Comparison of ENCODE assay signal across 7 mouse cellular contexts in genomic region chr5:121385461-121386119, GRCm38 (mm10). TPM values are rescaled to one million over a fixed set of nuclear protein-coding genes. Genes with fewer than 3 reads are reported as not detected.
DNase-seq lines count a peak whose midpoint lies in the region; ATAC-seq lines count a peak whose summit lies in the region.

TSS of gene Trafd1 (minus strand) at chr5:121385632.

- H3K4me3 ChIP-seq in embryonic facial prominence, embryonic 10.5 days: peak within 1 kb of the TSS; percentile 85
- peak within 1 kb of the TSS; percentile 76 for H3K4me3 ChIP-seq in limb, embryonic 11.5 days (ENCODE audit: low read depth, low read length)
- peak within 1 kb of the TSS; percentile 65 for H3K4me3 ChIP-seq in midbrain, embryonic 14.5 days (replicated peaks; ENCODE audit: low read depth, low read length)

- under 1% methylated on average over 40 of the region's 45 CpGs for WGBS in embryonic facial prominence, embryonic 10.5 days
- under 1% methylated on average over 41 of the region's 45 CpGs for WGBS in limb, embryonic 11.5 days
- WGBS in midbrain, embryonic 14.5 days: 0% methylated on average over 45 of the region's 45 CpGs

- H3K27ac ChIP-seq in embryonic facial prominence, embryonic 10.5 days (replicated peaks): peak within 1 kb of the TSS; percentile 88
- 0 out of 2 replicates have a peak within 1 kb of the TSS, but pooled peaks have one; percentile 42 for H3K27ac ChIP-seq in limb, embryonic 11.5 days (replicated peaks; ENCODE audit: low read depth, low read length)
- H3K27ac ChIP-seq in midbrain, embryonic 14.5 days (replicated peaks; ENCODE audit: low read depth, low read length): peak within 1 kb of the TSS; percentile 86

- DNase-seq in adrenal gland, postnatal 10 days: peak; percentile 97
- DNase-seq in embryonic facial prominence, embryonic 10.5 days (ENCODE audit: low spot score): peak; percentile 96
- peak; percentile 94 for DNase-seq in kidney, adult 18-20 months
- peak; percentile 94 for DNase-seq in limb, embryonic 11.5 days (ENCODE audit: low spot score)
- peak; percentile 97 for DNase-seq in midbrain, embryonic 14.5 days
- DNase-seq in spleen, adult 18-20 months: peak; percentile 89 to 90

- peaks cover 24% of the 10 kb centered on the region for H3K4me1 ChIP-seq in embryonic facial prominence, embryonic 10.5 days
- no peaks in the 10 kb centered on the region for H3K4me1 ChIP-seq in limb, embryonic 11.5 days (ENCODE audit: control insufficient read depth, insufficient read depth, low read length)
- H3K4me1 ChIP-seq in midbrain, embryonic 14.5 days (ENCODE audit: control insufficient read depth, insufficient read depth, low read length): peaks cover 15% of the 10 kb centered on the region

- peak; percentile 89 for ATAC-seq in granulocyte monocyte progenitor cell, adult 5-6 weeks (replicated peaks; ENCODE audit: poor library complexity, severe bottlenecking)
- peak; percentile 93 for ATAC-seq in limb, embryonic 11.5 days (ENCODE audit: insufficient number of reproducible peaks, low FRiP score, low TSS enrichment, low read depth)
- ATAC-seq in midbrain, embryonic 14.5 days (ENCODE audit: low FRiP score, low TSS enrichment): peak; percentile 95

- H3K27me3 ChIP-seq in embryonic facial prominence, embryonic 10.5 days (replicated peaks; ENCODE audit: low read depth, poor library complexity, severe bottlenecking): peaks cover 14% of the 10 kb centered on the region; the same call in 1 of the 2 replicates
- H3K27me3 ChIP-seq in limb, embryonic 11.5 days (ENCODE audit: control insufficient read depth, insufficient read depth, low read length): no peaks in the 10 kb centered on the region
- H3K27me3 ChIP-seq in midbrain, embryonic 14.5 days (ENCODE audit: control insufficient read depth, insufficient read depth, low read length): no peaks in the 10 kb centered on the region

- peaks cover 29% of the 10 kb centered on the region for H3K36me3 ChIP-seq in embryonic facial prominence, embryonic 10.5 days (replicated peaks)
- H3K36me3 ChIP-seq in limb, embryonic 11.5 days (ENCODE audit: control insufficient read depth, insufficient read depth, low read length): peaks cover 7% of the 10 kb centered on the region; the same call in 1 of the 2 replicates
- peaks cover 13% of the 10 kb centered on the region for H3K36me3 ChIP-seq in midbrain, embryonic 14.5 days (ENCODE audit: control insufficient read depth, insufficient read depth, low read length)

- H3K4me2 ChIP-seq in limb, embryonic 11.5 days (ENCODE audit: low read depth, severe bottlenecking): peak within 1 kb of the TSS; percentile 89
- peak within 1 kb of the TSS; percentile 66 for H3K4me2 ChIP-seq in midbrain, embryonic 14.5 days (ENCODE audit: low read length)

- H3K9ac ChIP-seq in limb, embryonic 11.5 days (ENCODE audit: low read length): peak within 1 kb of the TSS; percentile 79
- H3K9ac ChIP-seq in midbrain, embryonic 14.5 days (replicated peaks; ENCODE audit: low read length): peak within 1 kb of the TSS; percentile 67

- H3K9me3 ChIP-seq in embryonic facial prominence, embryonic 10.5 days: peaks cover 6% of the 10 kb centered on the region; the same call in 1 of the 2 replicates
- no peaks in the 10 kb centered on the region; the same call in 1 of the 2 replicates for H3K9me3 ChIP-seq in limb, embryonic 11.5 days (ENCODE audit: control insufficient read depth, low read length)
- no peaks in the 10 kb centered on the region for H3K9me3 ChIP-seq in midbrain, embryonic 14.5 days (ENCODE audit: control insufficient read depth, low read length)

RNA-seq across cellular contexts. Expression of gene Trafd1, which starts in this region (rescaled TPM):
- total RNA-seq in adrenal gland, postnatal 10 days (2021): 10 to 100 TPM; 52.3 TPM
- polyA plus RNA-seq in embryonic facial prominence, embryonic 10.5 days (2016; fragmentation: Nextera tagmentation; extraction: Ambion mirVana): 74.1 and 74.8 TPM in 2 replicates
- 50.5 and 74.7 TPM in 2 replicates for total RNA-seq in granulocyte monocyte progenitor cell, adult 5-6 weeks (2014; fragmentation: Nextera tagmentation)
- 39.0 and 40.8 TPM in 2 replicates for total RNA-seq in granulocyte monocyte progenitor cell, adult 5-6 weeks (2017)
- polyA plus RNA-seq in limb, embryonic 11.5 days (2014; fragmentation: Nextera tagmentation; extraction: Ambion mirVana): 59.7 and 66.6 TPM in 2 replicates
- polyA plus RNA-seq in midbrain, embryonic 14.5 days (2014; fragmentation: Nextera tagmentation; extraction: Ambion mirVana): 137 and 146 TPM in 2 replicates

Comparison
In these comparisons a context has a peak if more than half of its experiments do, and no peak if none do; other contexts are left out.
1. Peak in every context shown above with its lines: DNase-seq, ATAC-seq, H3K4me3 ChIP-seq and H3K27ac ChIP-seq.